Mouse (Mus musculus): Measurements from ENCODE around the gene Gm10190. TPM values are rescaled to one million over a fixed set of nuclear protein-coding genes. Genes with fewer than 3 reads are reported as not detected.
"Not testable (repeated sequence)": the region's sequence is repeated elsewhere in the genome, so short reads cannot be mapped to it uniquely, and the experiment has no call there.

Gene Gm10190
- not detected in 2 replicates for polyA plus RNA-seq (2012; rRNA removed)

GRCm38 (mm10) chr17:80372989-80373725, at the start of gene Gm10190:
Gene Gm10190 (minus strand): TSS chr17:80373541.
- 4% methylated on average over 102 of the region's 102 CpGs for WGBS
- DNase-seq (ENCODE audit: low read depth, low spot score), result peak; percentile 57

GRCm38 (mm10) chr17:80420998-80421397, 47.7 kb upstream of the Gm10190 start:
- WGBS, result 93% methylated on average over 1 of the region's 1 CpGs
- no peak for DNase-seq (ENCODE audit: low read depth, low spot score)

GRCm38 (mm10) chr17:80418572-80419210, 45.4 kb upstream of the Gm10190 start:
- 81% methylated on average over 10 of the region's 10 CpGs for WGBS

GRCm38 (mm10) chr17:80411182-80411581, 37.8 kb upstream of the Gm10190 start:
- 55% methylated on average over 1 of the region's 1 CpGs for WGBS
- no peak for DNase-seq (ENCODE audit: low read depth, low spot score)

More at GRCm38 (mm10) chr17:80418572-80419210, 45.4 kb upstream of the Gm10190 start:
- DNase-seq (ENCODE audit: low read depth, low spot score), result no peak

- no peak for DNase-seq (ENCODE audit: low read depth, low spot score)
- WGBS, result 94% methylated on average over 7 of the region's 7 CpGs
These were observed 24.9 kb upstream of the Gm10190 start for GRCm38 (mm10) chr17:80398243-80398642.

- peak; percentile 8 for DNase-seq (ENCODE audit: low read depth, low spot score)
- WGBS, result 13% methylated on average over 17 of the region's 17 CpGs
These were observed 18.4 kb upstream of the Gm10190 start for GRCm38 (mm10) chr17:80391423-80392403.

GRCm38 (mm10) chr17:80390024-80390423, 16.7 kb upstream of the Gm10190 start:
- DNase-seq (ENCODE audit: low read depth, low spot score), result no peak
- 75% methylated on average over 10 of the region's 10 CpGs for WGBS

GRCm38 (mm10) chr17:80385671-80386070, 12.3 kb upstream of the Gm10190 start:
- 71% methylated on average over 1 of the region's 1 CpGs for WGBS
- no peak for DNase-seq (ENCODE audit: low read depth, low spot score)

GRCm38 (mm10) chr17:80378386-80378785, 5.0 kb upstream of the Gm10190 start:
- DNase-seq (ENCODE audit: low read depth, low spot score), result not testable (repeated sequence)

GRCm38 (mm10) chr17:80373726-80374096, 370 bp upstream of the Gm10190 start:
- DNase-seq (ENCODE audit: low read depth, low spot score), result no peak
- 22% methylated on average over 29 of the region's 29 CpGs for WGBS

GRCm38 (mm10) chr17:80368606-80369005, 4.7 kb downstream of the Gm10190 start:
- no peak for DNase-seq (ENCODE audit: low read depth, low spot score)
- 79% methylated on average over 9 of the region's 9 CpGs for WGBS

- DNase-seq (ENCODE audit: low read depth, low spot score), result no peak
- WGBS, result 84% methylated on average over 5 of the region's 5 CpGs
These were observed 6.1 kb downstream of the Gm10190 start for GRCm38 (mm10) chr17:80367276-80367675.

- WGBS, result 77% methylated on average over 8 of the region's 8 CpGs
These were observed 13.1 kb downstream of the Gm10190 start for GRCm38 (mm10) chr17:80360245-80360644.

GRCm38 (mm10) chr17:80347234-80347633, 26.1 kb downstream of the Gm10190 start:
- no peak for DNase-seq (ENCODE audit: low read depth, low spot score)
- WGBS, result 53% methylated on average over 6 of the region's 6 CpGs

More at GRCm38 (mm10) chr17:80360245-80360644, 13.1 kb downstream of the Gm10190 start:
- DNase-seq (ENCODE audit: low read depth, low spot score), result no peak

- no peak for DNase-seq (ENCODE audit: low read depth, low spot score)
- 55% methylated on average over 11 of the region's 11 CpGs for WGBS
These were observed 26.7 kb downstream of the Gm10190 start for GRCm38 (mm10) chr17:80346591-80347125.

- WGBS, result 64% methylated on average over 4 of the region's 4 CpGs
- no peak for DNase-seq (ENCODE audit: low read depth, low spot score)
These were observed 28.1 kb downstream of the Gm10190 start for GRCm38 (mm10) chr17:80345277-80345676.

- 81% methylated on average over 2 of the region's 2 CpGs for WGBS
- DNase-seq (ENCODE audit: low read depth, low spot score), result no peak
These were observed 41.0 kb downstream of the Gm10190 start for GRCm38 (mm10) chr17:80332386-80332785.

- DNase-seq (ENCODE audit: low read depth, low spot score), result no peak
- 86% methylated on average over 3 of the region's 3 CpGs for WGBS
These were observed 46.9 kb downstream of the Gm10190 start for GRCm38 (mm10) chr17:80326431-80326830.

GRCm38 (mm10) chr17:80325456-80325855, 47.9 kb downstream of the Gm10190 start:
- DNase-seq (ENCODE audit: low read depth, low spot score), result no peak
- WGBS, result 49% methylated on average over 5 of the region's 5 CpGs

- no peak for DNase-seq (ENCODE audit: low read depth, low spot score)
- WGBS, result 77% methylated on average over 7 of the region's 7 CpGs
These were observed 48.8 kb downstream of the Gm10190 start for GRCm38 (mm10) chr17:80324521-80324920.

Data from large intestine, adult 2 months (tissue).